Mouse (Mus musculus): ENCODE data around the gene Fam120a. TPM values are rescaled to one million over a fixed set of nuclear protein-coding genes. Genes with fewer than 3 reads are reported as not detected.

Gene Fam120a
- polyA plus RNA-seq, 1 experiment from 2014 or later, result 24.2 TPM

- ATAC-seq, result peak; percentile 62
- Histone ChIP-seq H3K4me2 (replicated peaks; ENCODE audit: low read depth) (peak overlapping the region; percentile 59), H3K4me3 (ENCODE audit: low read depth, low read length) (peak overlapping the region; percentile 27), H3K27ac (ENCODE audit: low read depth, low read length) (peak overlapping the region; percentile 82), H3K36me3 (ENCODE audit: control insufficient read depth, insufficient read depth) (no peaks in the 10 kb centered on the region), H3K9ac (ENCODE audit: low read depth, low read length) (0 out of 2 replicates have a peak overlapping the region, but pooled peaks have one; percentile 27), H3K27me3 (replicated peaks; ENCODE audit: control insufficient read depth, insufficient read depth, low read length) (no peaks in the 10 kb centered on the region), H3K4me1 (replicated peaks; ENCODE audit: control insufficient read depth, insufficient read depth, low read length) (peaks cover 10% of the 10 kb centered on the region), H3K9me3 (ENCODE audit: control insufficient read depth) (no peaks in the 10 kb centered on the region)
- TF ChIP-seq CTCF (IDR thresholded peaks at IDR 0.05; ENCODE audit: low read depth), result no peak
- WGBS, result 27% methylated on average over 5 of the region's 5 CpGs
These were observed 3.2 kb upstream of the Fam120a start for GRCm38 (mm10) chr13:48971033-48971432.

- WGBS, result 48% methylated on average over 13 of the region's 13 CpGs
These were observed 2.7 kb upstream of the Fam120a start for GRCm38 (mm10) chr13:48970566-48970965.

GRCm38 (mm10) chr13:48968750-48969088 lies 902 bp upstream of the Fam120a start:
- H3K36me3 ChIP-seq (ENCODE audit: control insufficient read depth, insufficient read depth), result no peaks in the 10 kb centered on the region
- H3K27me3 ChIP-seq (replicated peaks; ENCODE audit: control insufficient read depth, insufficient read depth, low read length), result no peaks in the 10 kb centered on the region
- H3K9ac ChIP-seq (ENCODE audit: low read depth, low read length), result peak overlapping the region; percentile 89
- peaks cover 23% of the 10 kb centered on the region for H3K4me1 ChIP-seq (replicated peaks; ENCODE audit: control insufficient read depth, insufficient read depth, low read length)
- peak overlapping the region; percentile 91 for H3K27ac ChIP-seq (ENCODE audit: low read depth, low read length)
- no peaks in the 10 kb centered on the region for H3K9me3 ChIP-seq (ENCODE audit: control insufficient read depth)
- ATAC-seq, result no peak
- peak overlapping the region; percentile 85 for H3K4me2 ChIP-seq (replicated peaks; ENCODE audit: low read depth)
- WGBS, result 11% methylated on average over 7 of the region's 7 CpGs
- TF ChIP-seq CTCF (IDR thresholded peaks at IDR 0.05; ENCODE audit: low read depth), result no peak
- H3K4me3 ChIP-seq (ENCODE audit: low read depth, low read length), result peak overlapping the region; percentile 55

More at GRCm38 (mm10) chr13:48970566-48970965, 2.7 kb upstream of the Fam120a start:
- Histone ChIP-seq H3K9ac (ENCODE audit: low read depth, low read length) (0 out of 2 replicates have a peak overlapping the region, but pooled peaks have one; percentile 27), H3K27me3 (replicated peaks; ENCODE audit: control insufficient read depth, insufficient read depth, low read length) (no peaks in the 10 kb centered on the region), H3K4me1 (replicated peaks; ENCODE audit: control insufficient read depth, insufficient read depth, low read length) (peaks cover 13% of the 10 kb centered on the region), H3K27ac (ENCODE audit: low read depth, low read length) (peak overlapping the region; percentile 82), H3K9me3 (ENCODE audit: control insufficient read depth) (no peaks in the 10 kb centered on the region), H3K36me3 (ENCODE audit: control insufficient read depth, insufficient read depth) (no peaks in the 10 kb centered on the region), H3K4me2 (replicated peaks; ENCODE audit: low read depth) (peak overlapping the region; percentile 59), H3K4me3 (ENCODE audit: low read depth, low read length) (peak overlapping the region; percentile 27)
- no peak for TF ChIP-seq CTCF (IDR thresholded peaks at IDR 0.05; ENCODE audit: low read depth)
- ATAC-seq, result no peak

GRCm38 (mm10) chr13:48966851-48967821 lies 681 bp downstream of the Fam120a start:
- WGBS, result under 1% methylated on average over 58 of the region's 58 CpGs
- Histone ChIP-seq H3K27ac (ENCODE audit: low read depth, low read length) (peak overlapping the region; percentile 91), H3K4me1 (replicated peaks; ENCODE audit: control insufficient read depth, insufficient read depth, low read length) (peaks cover 22% of the 10 kb centered on the region), H3K9me3 (ENCODE audit: control insufficient read depth) (no peaks in the 10 kb centered on the region), H3K27me3 (replicated peaks; ENCODE audit: control insufficient read depth, insufficient read depth, low read length) (no peaks in the 10 kb centered on the region), H3K9ac (ENCODE audit: low read depth, low read length) (peak overlapping the region; percentile 89), H3K4me2 (replicated peaks; ENCODE audit: low read depth) (peak overlapping the region; percentile 85), H3K4me3 (ENCODE audit: low read depth, low read length) (peak overlapping the region; percentile 55), H3K36me3 (ENCODE audit: control insufficient read depth, insufficient read depth) (no peaks in the 10 kb centered on the region)
- ATAC-seq, result no peak
- peak; percentile 28; the same call in 1 of the 2 replicates for TF ChIP-seq CTCF (IDR thresholded peaks at IDR 0.05; ENCODE audit: low read depth)

DNA sequence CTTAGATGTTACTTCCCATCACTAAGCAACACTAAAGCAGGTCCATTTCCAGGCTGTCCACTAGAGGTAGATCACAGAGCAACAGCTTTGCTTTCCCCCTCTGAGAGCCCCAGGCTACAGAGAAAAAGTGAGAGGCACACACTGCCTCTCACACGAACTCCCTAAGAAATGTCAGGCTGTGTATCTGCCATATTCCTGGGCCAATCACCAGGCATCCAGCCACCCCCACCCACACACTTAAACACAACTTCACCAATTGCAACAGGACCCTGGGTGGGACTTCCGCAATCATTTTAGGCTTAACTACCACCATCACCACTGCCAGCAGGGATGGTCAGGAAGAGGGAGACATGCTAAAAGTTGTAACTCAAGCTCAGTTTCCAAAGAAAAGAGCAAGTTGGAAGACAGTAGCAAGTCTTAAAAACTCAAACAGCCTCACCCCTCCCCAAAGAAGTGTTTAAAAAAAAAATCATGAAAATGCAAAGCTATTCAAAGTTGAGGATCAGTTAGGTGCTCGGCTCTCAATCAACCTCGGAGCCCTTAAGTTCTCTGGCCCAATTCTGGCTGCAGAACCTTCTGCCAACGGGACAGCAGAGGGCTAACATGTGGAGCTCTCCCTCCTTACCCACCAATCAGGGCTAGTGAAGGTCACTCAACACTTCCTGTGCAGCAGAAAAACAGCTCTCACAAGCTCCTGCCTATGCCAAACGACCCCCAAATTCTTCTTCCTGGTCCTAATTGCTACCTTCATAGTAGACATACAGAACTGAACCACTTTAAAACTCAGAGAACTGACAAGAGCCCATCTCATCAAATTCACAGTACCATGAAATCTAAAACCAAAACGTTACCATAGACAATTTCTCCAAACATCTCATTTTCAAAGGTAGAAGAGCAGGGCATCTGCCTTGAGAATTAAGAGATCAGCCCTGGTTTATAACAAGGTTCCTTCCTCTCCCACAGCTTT lies 2.0 kb downstream of the Fam120a start:
- H3K4me2 ChIP-seq (replicated peaks; ENCODE audit: low read depth), result peak overlapping the region; percentile 85
- peak overlapping the region; percentile 89 for H3K9ac ChIP-seq (ENCODE audit: low read depth, low read length)
- peak; percentile 69 for TF ChIP-seq CTCF (IDR thresholded peaks at IDR 0.05; ENCODE audit: low read depth)
- no peaks in the 10 kb centered on the region for H3K27me3 ChIP-seq (replicated peaks; ENCODE audit: control insufficient read depth, insufficient read depth, low read length)
- H3K9me3 ChIP-seq (ENCODE audit: control insufficient read depth), result no peaks in the 10 kb centered on the region
- peak overlapping the region; percentile 55 for H3K4me3 ChIP-seq (ENCODE audit: low read depth, low read length)
- no peaks in the 10 kb centered on the region for H3K36me3 ChIP-seq (ENCODE audit: control insufficient read depth, insufficient read depth)
- ATAC-seq, result 0 out of 2 replicates have a peak, but pooled peaks have one; percentile 6
- H3K27ac ChIP-seq (ENCODE audit: low read depth, low read length), result peak overlapping the region; percentile 91
- H3K4me1 ChIP-seq (replicated peaks; ENCODE audit: control insufficient read depth, insufficient read depth, low read length), result peaks cover 20% of the 10 kb centered on the region
- WGBS, result 3% methylated on average over 7 of the region's 7 CpGs
